Mouse (Mus musculus) CH12.LX (cell line): Measurements from ENCODE around the gene Cyp2w1. TPM values are rescaled to one million over a fixed set of nuclear protein-coding genes. Genes with fewer than 3 reads are reported as not detected.
"Not testable (repeated sequence)": the region's sequence is repeated elsewhere in the genome, so short reads cannot be mapped to it uniquely, and the experiment has no call there.

Experiments used
- DNase-seq: peaks from one replicate; pipeline ENCODE4 v3.0.0-alpha.2; 2013; ENCODE audit errors: extremely low read depth
- H3K27ac ChIP-seq: 2 replicates; pipeline ENCODE4 v1.5.1; 2012; ENCODE audit warnings: low read depth, mild to moderate bottlenecking, control low read depth, moderate library complexity; ENCODE audit not compliant: insufficient read depth
- H3K27me3 ChIP-seq: replicated peaks from 2 replicates; pipeline ENCODE3; 2012; ENCODE audit warnings: inconsistent platforms
- H3K36me3 ChIP-seq, 2 experiments: replicated peaks in 1 of 2; 2 replicates each; pipeline versions ENCODE3 to v1.6.1; 2012; ENCODE audit warnings: inconsistent platforms in 1 of 2, low read length in 1 of 2, mild to moderate bottlenecking in 1 of 2, mixed read lengths in 1 of 2, moderate library complexity in 1 of 2; ENCODE audit not compliant: control insufficient read depth in 1 of 2, insufficient read depth in 1 of 2
- H3K4me1 ChIP-seq, 2 experiments: 2 replicates each; pipeline ENCODE4 v1.6.1; 2012; ENCODE audit warnings: inconsistent platforms in 1 of 2, moderate library complexity in 1 of 2; ENCODE audit not compliant: insufficient read depth in 2 of 2, control insufficient read depth in 1 of 2
- H3K4me2 ChIP-seq: 2 replicates; pipeline ENCODE4 v1.6.1; 2012; ENCODE audit warnings: low read depth, mild to moderate bottlenecking, control low read depth; ENCODE audit not compliant: poor library complexity, insufficient read depth, severe bottlenecking
- H3K4me3 ChIP-seq, 3 experiments: fragments of 150-350 bp in 1 of 3; sonication (generic) in 1 of 3; replicated peaks in 1 of 3; 2 replicates each; pipeline versions ENCODE3 to v1.5.1; 2011 to 2012; ENCODE audit warnings: low read depth in 2 of 3, low read length in 2 of 3, mild to moderate bottlenecking in 2 of 3, moderate library complexity in 2 of 3, control low read depth in 1 of 3, improper control_type of control experiment in 1 of 3, inconsistent platforms in 1 of 3, mixed read lengths in 1 of 3; ENCODE audit not compliant: poor library complexity in 1 of 3
- H3K79me2 ChIP-seq: replicated peaks from 2 replicates; pipeline ENCODE4 v1.6.1; 2012; ENCODE audit warnings: mild to moderate bottlenecking, moderate library complexity; ENCODE audit not compliant: control insufficient read depth, poor library complexity, insufficient read depth, severe bottlenecking; ENCODE audit errors: extremely low read depth
- H3K9ac ChIP-seq: 2 replicates; pipeline ENCODE4 v1.6.1; 2012; ENCODE audit warnings: low read depth, mild to moderate bottlenecking, control low read depth, moderate library complexity; ENCODE audit not compliant: insufficient read depth
- H3K9me3 ChIP-seq: replicated peaks from 2 replicates; pipeline ENCODE3; 2012; ENCODE audit warnings: low read length, inconsistent platforms, mixed read lengths
- CTCF ChIP-seq, 2 experiments: IDR thresholded peaks in 1 of 2; conservative IDR thresholded peaks in 1 of 2; 2 replicates each; pipeline ENCODE4 v1.5.1; 2011 to 2012; ENCODE audit warnings: low read depth in 2 of 2, low read length in 2 of 2, improper control_type of control experiment in 1 of 2, inconsistent platforms in 1 of 2, mild to moderate bottlenecking in 1 of 2, moderate library complexity in 1 of 2
- HCFC1 ChIP-seq: IDR thresholded peaks from 2 replicates; pipeline ENCODE4 v1.6.1; 2012; ENCODE audit warnings: low read depth, mild to moderate bottlenecking, inconsistent platforms, low read length, improper control_type of control experiment
- MAFK ChIP-seq: IDR thresholded peaks from 2 replicates; pipeline ENCODE4 v1.6.1; 2011; ENCODE audit warnings: low read length, improper control_type of control experiment; ENCODE audit not compliant: insufficient replicate concordance
- MAZ ChIP-seq: IDR thresholded peaks from 2 replicates; pipeline ENCODE4 v1.6.1; 2012; ENCODE audit warnings: low read depth, mild to moderate bottlenecking, inconsistent platforms, low read length, improper control_type of control experiment, moderate library complexity
- MEF2A ChIP-seq: IDR thresholded peaks from 2 replicates; pipeline ENCODE4 v1.6.1; 2014; ENCODE audit warnings: low read depth, mild to moderate bottlenecking, inconsistent platforms, low read length, improper control_type of control experiment, borderline replicate concordance
- MXI1 ChIP-seq: IDR thresholded peaks from 2 replicates; pipeline ENCODE4 v1.6.1; 2011; ENCODE audit warnings: mild to moderate bottlenecking, low read depth, low read length, improper control_type of control experiment
- NRF1 ChIP-seq: IDR thresholded peaks from 2 replicates; pipeline ENCODE4 v1.6.1; 2014; ENCODE audit warnings: low read depth, mild to moderate bottlenecking, inconsistent platforms, low read length, improper control_type of control experiment, moderate library complexity
- PAX5 ChIP-seq: IDR thresholded peaks from 2 replicates; pipeline ENCODE4 v1.6.1; 2012; ENCODE audit warnings: low read length, inconsistent platforms, mixed read lengths
- SIN3A ChIP-seq: IDR thresholded peaks from 2 replicates; pipeline ENCODE4 v1.6.1; 2012; ENCODE audit warnings: low read length, improper control_type of control experiment, inconsistent platforms
- USF2 ChIP-seq: conservative IDR thresholded peaks from 2 replicates; pipeline ENCODE4 v1.6.1; 2011; ENCODE audit warnings: low read depth, low read length, improper control_type of control experiment
- ZMIZ1 ChIP-seq: IDR thresholded peaks from 2 replicates; pipeline ENCODE4 v1.6.1; 2012; ENCODE audit warnings: low read depth, mild to moderate bottlenecking, inconsistent platforms, low read length, improper control_type of control experiment
- dilution Hi-C: fragments of 300-500 bp; cut with MboI; formaldehyde crosslinking; loops from 2 replicates; pipeline ENCODE4 v1.14.3; 2020; ENCODE audit warnings: low sequenced_read_pairs; ENCODE audit not compliant: extremely low pct_unique_long_range_greater_than_20kb, extremely low pct_ligation_motif_present
- in situ Hi-C: fragments of 300-500 bp; cut with MboI; formaldehyde crosslinking; loops from 3 replicates; pipeline ENCODE4 v1.14.3; 2019; ENCODE audit warnings: low sequenced_read_pairs, low pct_ligation_motif_present, low pct_unique_long_range_greater_than_20kb, mixed read lengths
- polyA plus RNA-seq: library from polyadenylated mRNA; unstranded; fragments of >175 nt; gene quantifications from 2 replicates; pipeline ENCODE4 v1.2.1, GENCODE M21; 2012; ENCODE audit warnings: low read depth; ENCODE audit not compliant: insufficient read length
- total RNA-seq, 2 experiments: library from RNA; depleted of rRNA; stranded (reverse); fragments of 300-350 nt in 1 of 2; fragments of >200 nt in 1 of 2; gene quantifications; 2 replicates each; pipeline ENCODE4 v1.2.3; 2012 to 2014

Cyp2w1 gene
- total and polyA plus RNA-seq, 3 experiments: not detected

GRCm38 (mm10) chr5:139388694-139389675 is 36.6 kb downstream of the Cyp2w1 start:
- H3K27ac ChIP-seq: no peak overlapping the region
- peaks cover 0 to 64% of the 10 kb centered on the region in 2 experiments for H3K36me3 ChIP-seq

DNA sequence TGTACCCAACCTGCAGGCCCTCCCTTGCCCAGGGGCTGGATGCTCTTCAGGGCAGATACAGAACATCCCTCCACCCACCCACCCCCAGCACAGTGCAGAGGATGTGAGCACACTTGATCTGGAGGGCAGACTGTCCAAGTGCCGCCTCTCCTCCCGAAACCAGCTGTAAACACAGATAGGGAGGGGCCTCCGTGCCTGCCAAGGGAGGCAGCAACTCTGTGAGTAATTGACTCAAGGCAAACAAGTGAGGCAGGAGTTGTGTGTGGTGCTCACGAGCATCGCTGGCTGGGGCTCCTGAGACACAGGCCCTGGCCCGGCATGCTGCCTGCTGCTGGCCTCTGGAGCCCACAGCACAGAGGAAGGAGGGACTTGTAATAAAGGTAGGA is 37.3 kb downstream of the Cyp2w1 start:
- Histone ChIP-seq H3K27me3 (no peaks in the 10 kb centered on the region), H3K4me3 (no peak overlapping the region), H3K9me3 (no peaks in the 10 kb centered on the region), H3K36me3 (peaks cover 0 to 64% of the 10 kb centered on the region in 2 experiments), H3K4me1 (peaks cover 7 to 41% of the 10 kb centered on the region in 2 experiments; a peak in 3 of 4 replicates), H3K27ac (no peak overlapping the region), H3K79me2 (no peaks in the 10 kb centered on the region), H3K9ac (no peak overlapping the region), H3K4me2 (no peak overlapping the region)
- in situ Hi-C loops: no loop called here
- TF ChIP-seq MEF2A (no peak), HCFC1 (no peak), CTCF (conservative IDR thresholded peaks at IDR 0.05 in 1 of 2, IDR thresholded peaks at IDR 0.05 in 1 of 2; ENCODE audit: low read depth in 2 of 2, low read length in 2 of 2) (no peak), ZMIZ1 (no peak), PAX5 (no peak), USF2 (no peak), NRF1 (no peak), MAFK (no peak), SIN3A (no peak), MAZ (no peak)
- dilution Hi-C loops: no loop called here
- no peak for DNase-seq

More at GRCm38 (mm10) chr5:139388694-139389675, 36.6 kb downstream of the Cyp2w1 start:
- TF ChIP-seq USF2 (no peak), MXI1 (no peak), MAZ (no peak)
- Histone ChIP-seq H3K9me3 (no peaks in the 10 kb centered on the region), H3K4me3 (no peak overlapping the region), H3K79me2 (no peaks in the 10 kb centered on the region), H3K27me3 (no peaks in the 10 kb centered on the region), H3K4me1 (peaks cover 7 to 41% of the 10 kb centered on the region in 2 experiments; a peak in 3 of 4 replicates), H3K9ac (no peak overlapping the region), H3K4me2 (no peak overlapping the region)
- dilution Hi-C loops: no loop called here
- DNase-seq: no peak
- in situ Hi-C loops: no loop called here

DNA sequence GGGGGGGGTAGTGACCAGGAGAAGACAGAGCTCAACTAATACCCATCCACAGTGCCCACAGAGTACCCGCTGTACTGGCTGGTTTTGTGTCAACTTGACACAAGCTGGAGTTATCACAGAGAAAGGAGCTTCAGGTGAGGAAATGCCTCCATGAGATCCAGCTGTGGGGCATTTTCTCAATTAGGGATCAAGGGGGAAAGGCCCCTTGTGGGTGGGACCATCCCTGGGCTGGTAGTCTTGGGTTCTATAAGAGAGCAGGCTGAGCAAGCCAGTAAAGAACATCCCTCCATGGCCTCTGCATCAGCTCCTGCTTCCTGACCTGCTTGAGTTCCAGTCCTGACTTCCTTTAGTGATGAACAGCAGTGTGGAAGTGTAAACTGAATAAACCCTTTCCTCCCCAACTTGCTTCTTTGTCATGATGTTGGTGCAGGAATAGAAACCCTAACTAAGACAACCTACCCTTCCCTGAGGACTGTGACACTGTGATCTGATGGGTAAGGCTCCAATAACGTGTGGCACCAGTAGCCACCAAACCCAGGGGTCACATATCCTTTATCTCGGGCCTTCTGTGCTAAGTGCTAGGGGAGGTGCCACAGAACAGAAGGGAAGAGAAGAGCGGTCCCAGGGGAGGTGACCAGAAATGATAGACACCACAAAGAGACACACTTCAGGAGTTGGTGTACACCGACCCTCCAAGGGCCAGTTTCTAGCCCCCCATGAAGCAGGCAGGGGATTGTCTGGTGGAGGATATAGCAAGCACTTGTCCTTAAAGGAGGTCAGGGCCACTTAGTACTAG is 38.1 kb downstream of the Cyp2w1 start:
- H3K9me3 ChIP-seq, H3K27me3 ChIP-seq, H3K9ac ChIP-seq, H3K79me2 ChIP-seq, H3K27ac ChIP-seq, in situ Hi-C loops, H3K4me3 ChIP-seq, dilution Hi-C loops, DNase-seq, H3K4me2 ChIP-seq: not testable (repeated sequence)
- H3K4me1 ChIP-seq: peaks cover 9 to 44% of the 10 kb centered on the region in 2 experiments; a peak in 3 of 4 replicates
- H3K36me3 ChIP-seq: peaks cover 0 to 57% of the 10 kb centered on the region in 2 experiments
